In the genomic region with DNA sequence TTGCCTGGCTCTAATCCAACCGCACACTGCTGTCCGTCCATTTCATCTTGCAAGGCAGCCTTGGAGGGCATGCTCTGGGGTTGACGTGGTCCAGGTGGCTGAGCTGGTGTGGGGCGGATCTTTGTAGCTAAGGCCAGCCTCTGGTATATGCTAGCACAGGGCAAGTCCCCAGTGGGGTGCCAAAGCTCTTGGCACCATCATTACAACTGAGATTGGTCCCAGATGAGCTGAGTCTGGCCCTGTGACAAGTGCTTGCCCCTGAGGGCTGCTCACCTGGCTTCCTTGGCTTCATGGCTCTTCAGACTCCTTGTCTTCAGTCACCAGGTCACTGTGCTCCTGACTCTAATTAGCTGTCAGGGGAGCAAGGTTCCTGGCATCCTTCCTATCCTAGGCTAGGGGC, we compare ENCODE assay signal across 13 mouse cellular contexts.
"Had no signal": no experiment of that assay in that cellular context is flagged by ENCODE, and none has a peak within 500 bp of the region (broad histone marks: within the 10 kb centered on the region; RNA-seq: fewer than 3 reads in every experiment).

No protein-coding gene starts in this region.

- H3K4me2 ChIP-seq: limb, embryonic 15.5 days; liver, embryonic 15.5 days; lung, embryonic 14.5 days; neural tube, embryonic 15.5 days had no signal

- H3K9ac ChIP-seq: limb, embryonic 15.5 days; liver, embryonic 15.5 days; lung, embryonic 14.5 days; neural tube, embryonic 15.5 days had no signal

- H3K9me3 ChIP-seq: limb, embryonic 15.5 days; liver, embryonic 15.5 days; midbrain, embryonic 10.5 days; neural tube, embryonic 15.5 days had no signal

- H3K27ac ChIP-seq: layer of hippocampus, adult 2 months; limb, embryonic 15.5 days; liver, embryonic 15.5 days; midbrain, embryonic 10.5 days; neural tube, embryonic 15.5 days had no signal

- DNase-seq: kidney, adult 8-10 months; lung, embryonic 14.5 days; lung, postnatal 10 days; lung, postnatal 4 days; midbrain, embryonic 14.5 days; thymus, adult 2 months; thymus, postnatal 25 days had no signal

- H3K27me3 ChIP-seq: limb, embryonic 15.5 days had no signal

- H3K36me3 ChIP-seq: limb, embryonic 15.5 days; liver, embryonic 15.5 days; midbrain, embryonic 10.5 days; neural tube, embryonic 15.5 days had no signal

- H3K4me3 ChIP-seq: layer of hippocampus, adult 2 months; limb, embryonic 15.5 days; liver, embryonic 15.5 days; midbrain, embryonic 10.5 days; myocyte; neural tube, embryonic 15.5 days had no signal
